Mouse (Mus musculus): ENCODE measurements around the gene Zfhx3.

Zfhx3 gene

GRCm38 (mm10) chr8:108101978-108102865 is 159.8 kb downstream of the Zfhx3 start:
- no peak for DNase-seq

- peak in 1 of 2 experiments; percentile 4 for DNase-seq
Observed at GRCm38 (mm10) chr8:108104471-108105098, 162.1 kb downstream of the Zfhx3 start.

GRCm38 (mm10) chr8:108125053-108125452 is 182.6 kb downstream of the Zfhx3 start:
- DNase-seq: no peak

- DNase-seq: no peak
Observed at GRCm38 (mm10) chr8:108125491-108125890, 183.0 kb downstream of the Zfhx3 start.

- DNase-seq: no peak
Observed at GRCm38 (mm10) chr8:108146536-108146935, 204.1 kb downstream of the Zfhx3 start.

GRCm38 (mm10) chr8:108148599-108149249 is 206.3 kb downstream of the Zfhx3 start:
- DNase-seq: no peak

GRCm38 (mm10) chr8:108170804-108171203 is 228.4 kb downstream of the Zfhx3 start:
- no peak for DNase-seq

- DNase-seq: no peak
Observed at GRCm38 (mm10) chr8:108183296-108183695, 240.9 kb downstream of the Zfhx3 start.

- DNase-seq: no peak
Observed at GRCm38 (mm10) chr8:108183948-108184347, 241.5 kb downstream of the Zfhx3 start.

- no peak for DNase-seq
Observed at GRCm38 (mm10) chr8:108186289-108186688, 243.8 kb downstream of the Zfhx3 start.

GRCm38 (mm10) chr8:108188044-108188443 is 245.6 kb downstream of the Zfhx3 start:
- DNase-seq: no peak

- DNase-seq: peak in 1 of 2 experiments; percentile 17
Observed at GRCm38 (mm10) chr8:108194571-108194970, 252.1 kb downstream of the Zfhx3 start.

GRCm38 (mm10) chr8:108215026-108215425 is 272.6 kb downstream of the Zfhx3 start:
- DNase-seq: no peak

GRCm38 (mm10) chr8:108218171-108218840 is 275.9 kb downstream of the Zfhx3 start:
- DNase-seq: peak; percentile 15 to 22

- no peak for DNase-seq
Observed at GRCm38 (mm10) chr8:108220511-108220910, 278.1 kb downstream of the Zfhx3 start.

GRCm38 (mm10) chr8:108222091-108222490 is 279.6 kb downstream of the Zfhx3 start:
- DNase-seq: no peak

GRCm38 (mm10) chr8:108232326-108232725 is 289.9 kb downstream of the Zfhx3 start:
- no peak for DNase-seq

GRCm38 (mm10) chr8:108234481-108234880 is 292.0 kb downstream of the Zfhx3 start:
- no peak for DNase-seq

- DNase-seq: no peak
Observed at GRCm38 (mm10) chr8:108236715-108237114, 294.3 kb downstream of the Zfhx3 start.

- DNase-seq: no peak
Observed at GRCm38 (mm10) chr8:108239531-108239930, 297.1 kb downstream of the Zfhx3 start.

GRCm38 (mm10) chr8:108241041-108241690 is 298.7 kb downstream of the Zfhx3 start:
- peak; percentile 11 to 30 for DNase-seq

- no peak for DNase-seq
Observed at GRCm38 (mm10) chr8:108243270-108243669, 300.8 kb downstream of the Zfhx3 start.
